Mouse (Mus musculus) embryo, embryonic 11 days (tissue): ENCODE data around the gene Zfp945.
"Not testable (repeated sequence)": the region's sequence is repeated elsewhere in the genome, so short reads cannot be mapped to it uniquely, and the experiment has no call there.

Experiments
- DNase-seq: peaks from one replicate; pipeline ENCODE4 v3.0.0-alpha.2; 2015

The Zfp945 gene

DNA sequence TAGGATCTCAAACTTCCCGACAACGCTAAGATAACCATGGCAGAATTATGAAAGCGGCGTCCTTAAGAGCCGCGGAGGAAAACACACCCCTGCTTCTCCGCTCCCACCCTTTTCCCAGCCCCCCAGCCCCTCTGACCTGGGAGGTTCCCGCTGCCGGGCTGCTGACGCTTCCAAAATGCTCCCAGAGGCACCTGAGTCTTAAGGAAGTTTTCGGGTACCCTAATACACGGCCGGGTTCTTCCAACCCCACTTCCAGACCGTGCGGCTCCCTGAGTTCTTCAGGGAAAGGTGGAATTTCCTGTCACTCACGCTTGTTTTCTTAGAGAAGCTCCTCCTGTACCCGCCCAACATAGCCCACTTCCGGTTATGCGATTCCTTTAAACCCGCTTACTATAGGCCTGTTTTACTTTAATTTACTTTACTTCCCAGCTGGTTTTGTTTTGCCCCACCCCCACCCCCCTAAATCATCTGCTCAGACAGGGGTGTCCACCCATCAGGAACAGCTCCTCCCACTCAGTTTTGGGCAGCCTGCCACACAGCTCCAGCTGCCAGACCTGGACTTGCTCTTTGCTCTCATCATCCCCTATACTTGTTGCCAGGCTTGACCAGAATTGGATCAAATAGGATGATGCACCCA is at the start of gene Zfp945:
Zfp945 (minus strand) TSS at position 290 of the 637 bp plus-strand sequence.
- peak; percentile 90 for DNase-seq

DNA sequence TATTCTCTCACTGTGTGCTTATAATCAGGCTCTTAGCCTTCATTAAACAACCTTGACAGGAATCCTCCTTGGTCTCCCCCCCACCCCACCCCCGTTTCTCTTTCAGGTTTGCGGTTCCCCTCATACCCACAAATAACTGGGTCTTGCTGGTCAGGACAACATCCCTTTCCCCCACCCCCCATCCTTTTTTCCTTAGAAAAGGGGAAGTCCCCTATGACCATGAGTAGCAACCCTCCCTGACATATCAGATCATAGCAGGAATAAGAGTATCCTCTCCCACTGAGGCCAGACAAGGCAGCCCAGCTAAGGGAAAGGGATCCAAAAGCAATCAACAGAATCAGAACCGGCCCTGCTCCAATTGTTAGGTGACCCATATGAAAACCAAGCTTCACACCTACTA is 21.4 kb upstream of the Zfp945 start:
- DNase-seq = no peak

DNA sequence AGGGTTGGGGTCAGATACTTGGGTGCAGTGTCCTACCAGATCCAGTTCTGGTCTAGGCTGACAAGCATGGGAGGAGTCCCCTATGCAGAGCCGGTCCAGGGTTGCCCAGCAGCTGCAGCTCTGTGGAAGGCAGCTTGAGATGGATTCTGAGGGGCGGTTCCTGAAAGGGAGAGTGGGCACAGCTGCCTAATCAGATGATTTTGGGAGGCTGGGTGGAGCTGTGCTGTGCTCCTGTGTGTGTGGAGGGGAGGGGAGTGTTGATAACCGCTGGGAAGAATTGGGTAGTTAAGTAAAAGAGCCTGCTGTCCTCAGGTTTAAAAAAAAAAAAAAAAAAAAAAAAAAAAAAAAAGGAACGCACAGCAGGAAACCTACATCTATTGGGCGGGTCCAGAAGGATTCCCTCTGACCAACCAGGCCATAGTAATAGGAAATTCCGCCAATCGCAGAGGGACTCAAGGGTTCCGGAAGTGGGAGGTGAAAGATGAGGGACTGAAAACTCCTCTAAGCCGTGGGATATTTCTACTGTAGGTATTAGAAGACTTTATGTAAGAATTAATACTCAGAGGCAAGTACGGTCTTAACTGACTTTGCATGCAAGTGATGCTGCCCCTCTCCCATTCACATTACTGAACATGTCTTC is 17.2 kb upstream of the Zfp945 start:
- DNase-seq = no peak

DNA sequence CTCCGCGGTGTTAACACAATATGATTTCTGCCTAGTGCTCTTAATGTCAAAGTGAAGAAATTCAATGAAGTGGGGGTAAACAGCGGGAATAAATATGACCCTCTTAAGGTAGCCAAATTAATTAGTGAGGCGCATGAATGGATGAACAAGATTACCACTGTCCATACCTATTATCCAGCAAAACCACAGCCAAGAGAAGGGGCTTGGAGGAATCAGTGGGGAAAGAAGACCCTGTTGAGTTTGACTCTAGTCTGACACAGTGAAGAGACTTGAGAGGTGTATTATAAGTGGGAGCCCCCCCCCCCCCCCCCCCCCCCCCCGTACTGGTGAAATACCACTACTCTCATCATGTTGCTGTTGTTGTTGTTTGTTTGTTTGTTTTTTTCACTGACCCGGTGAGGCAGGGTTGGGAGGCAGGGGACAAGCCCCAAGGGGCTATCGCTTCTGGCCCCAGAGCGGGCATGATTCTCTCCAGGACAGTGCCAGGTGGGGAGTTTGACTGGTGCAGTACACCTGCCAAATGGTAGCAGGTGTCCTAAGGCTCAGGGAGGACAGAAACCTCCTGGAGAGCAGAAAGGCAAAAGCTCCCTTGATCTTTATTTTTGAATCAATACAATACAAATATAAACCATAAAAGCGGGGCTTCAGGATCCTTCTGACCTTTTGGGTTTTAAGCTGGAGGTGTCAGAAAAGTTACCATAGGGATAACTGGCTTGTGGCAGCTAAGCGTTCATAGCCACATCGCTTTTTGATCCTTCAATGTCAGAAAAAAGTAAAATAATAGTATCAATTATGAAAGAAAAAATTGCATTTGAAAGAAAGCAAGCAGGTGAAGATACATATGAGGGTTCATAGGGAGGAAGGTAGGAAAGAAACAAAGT is 10.7 kb upstream of the Zfp945 start:
- no peak for DNase-seq

- peak; percentile 7 for DNase-seq
Observed at GRCm38 (mm10) chr17:22876316-22876715, 9.4 kb upstream of the Zfp945 start.

GRCm38 (mm10) chr17:22875549-22875948 is 8.6 kb upstream of the Zfp945 start:
- not testable (repeated sequence) for DNase-seq

GRCm38 (mm10) chr17:22866421-22866844 is 501 bp downstream of the Zfp945 start:
- DNase-seq = peak; percentile 60

DNA sequence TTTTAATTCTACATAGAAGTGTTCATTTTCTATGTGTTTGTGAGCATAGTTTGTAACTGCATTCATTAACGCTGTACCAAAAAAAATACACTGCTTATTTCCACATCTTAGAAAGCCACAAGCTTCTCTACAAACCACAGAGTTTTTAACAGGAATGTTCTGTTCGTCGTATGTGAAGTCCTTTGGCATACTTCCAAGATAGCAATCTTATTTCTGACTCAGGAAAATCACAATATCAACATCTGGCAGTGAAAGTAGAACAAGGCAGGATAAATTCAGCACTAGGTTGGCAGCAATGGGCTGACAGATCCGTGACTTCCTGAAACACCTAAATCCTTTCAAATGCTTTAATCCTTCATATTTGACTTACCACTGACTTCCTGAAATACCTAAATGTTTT is 45.8 kb downstream of the Zfp945 start:
- DNase-seq = no peak

- no peak for DNase-seq
Observed at GRCm38 (mm10) chr17:22818199-22818595, 48.7 kb downstream of the Zfp945 start.

GRCm38 (mm10) chr17:22817471-22818198 is 49.3 kb downstream of the Zfp945 start:
- peak; percentile 91 for DNase-seq

DNA sequence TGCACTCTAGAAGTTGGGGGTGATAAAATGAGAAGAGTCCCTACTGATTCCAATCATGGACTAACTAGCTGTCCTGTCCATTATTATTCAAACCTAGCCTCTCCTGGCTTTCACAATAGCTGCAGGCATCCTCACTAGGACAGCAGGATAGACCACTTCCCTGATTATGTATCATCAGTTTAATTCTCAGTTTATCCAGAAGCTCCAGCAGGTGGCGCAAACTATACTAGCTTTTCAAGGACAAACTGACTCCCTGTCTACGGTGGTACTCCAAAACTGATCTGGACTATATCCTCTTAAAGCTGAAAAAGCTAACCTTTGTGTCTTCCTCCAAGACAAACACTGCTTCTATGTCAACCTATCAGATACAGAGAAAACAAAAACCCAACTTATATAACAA is 67.2 kb downstream of the Zfp945 start:
- peak; percentile 5 for DNase-seq
